Mouse (Mus musculus) right cerebral cortex, postnatal 36 days (tissue): ENCODE data around the gene Sstr2.

Experiments
- DNase-seq, 2 experiments: peaks; one replicate each; pipeline ENCODE4 v3.0.0; 2022; ENCODE audit warnings: low spot score in 2 of 2, mixed read lengths in 1 of 2

Sstr2 gene

DNA sequence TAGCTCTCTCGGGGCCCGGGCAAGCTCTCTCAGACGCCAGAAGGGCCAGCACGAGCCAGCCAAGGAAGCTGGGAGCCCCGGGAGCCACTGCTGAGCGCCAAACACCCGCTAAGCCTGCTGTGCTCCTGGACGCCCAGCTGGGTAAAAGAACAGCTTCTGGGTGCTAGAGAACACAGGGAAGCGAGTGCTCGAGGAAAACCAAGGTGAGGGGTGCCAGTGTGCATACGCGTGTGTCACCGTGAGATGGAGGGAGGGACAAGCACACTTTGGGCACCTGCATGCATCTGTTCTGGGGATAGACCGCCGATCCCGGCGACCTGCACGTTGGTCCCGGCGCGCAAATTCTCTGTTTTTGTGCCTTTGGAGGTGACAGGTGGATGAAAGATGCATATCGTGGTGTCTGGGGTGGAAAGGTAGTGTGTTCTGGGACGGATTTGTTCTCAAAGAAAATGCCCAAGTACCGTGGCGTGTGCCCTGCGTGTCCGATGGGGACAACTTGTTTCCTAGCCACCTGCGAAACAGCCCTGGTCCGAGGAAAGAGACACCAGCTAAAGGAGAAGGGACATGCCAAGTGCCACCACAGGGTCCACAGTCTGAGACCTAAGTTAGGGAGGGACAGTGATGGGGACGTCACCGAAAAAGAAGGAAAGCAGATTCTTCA is 408 bp downstream of the Sstr2 start:
- no peak for DNase-seq

- no peak for DNase-seq
Measured at GRCm38 (mm10) chr11:113621001-113621400, 1.9 kb downstream of the Sstr2 start.

GRCm38 (mm10) chr11:113622028-113622427 is 2.9 kb downstream of the Sstr2 start:
- no peak for DNase-seq

GRCm38 (mm10) chr11:113625437-113625836 is 6.3 kb downstream of the Sstr2 start:
- no peak for DNase-seq

- DNase-seq = no peak
Measured at GRCm38 (mm10) chr11:113627785-113628184, 8.6 kb downstream of the Sstr2 start.

- no peak for DNase-seq
Measured at GRCm38 (mm10) chr11:113630642-113631041, 11.5 kb downstream of the Sstr2 start.

GRCm38 (mm10) chr11:113631302-113631701 is 12.2 kb downstream of the Sstr2 start:
- no peak for DNase-seq

DNA sequence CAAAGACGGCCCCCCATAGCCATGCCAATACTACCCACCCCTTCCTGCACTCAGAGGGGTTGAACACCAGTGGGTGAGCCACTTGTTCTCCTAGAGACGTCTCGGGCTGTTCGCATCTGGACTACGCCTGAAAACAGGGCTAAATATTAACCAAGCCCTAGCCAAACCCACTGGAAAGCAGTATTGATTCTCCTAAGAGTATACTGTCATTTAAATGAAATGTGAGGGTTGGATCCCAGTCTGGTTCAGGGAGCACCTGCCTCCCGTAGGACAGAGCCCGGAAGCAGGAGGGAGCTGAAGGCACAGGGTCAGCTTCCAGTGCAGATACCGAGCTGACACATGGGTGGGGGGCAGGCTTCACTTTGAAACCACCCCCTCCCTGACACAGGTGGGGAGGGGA is 12.7 kb downstream of the Sstr2 start:
- no peak for DNase-seq

- no peak for DNase-seq
Measured at GRCm38 (mm10) chr11:113632303-113632702, 13.2 kb downstream of the Sstr2 start.

- no peak for DNase-seq
Measured at GRCm38 (mm10) chr11:113633398-113633797, 14.3 kb downstream of the Sstr2 start.

DNA sequence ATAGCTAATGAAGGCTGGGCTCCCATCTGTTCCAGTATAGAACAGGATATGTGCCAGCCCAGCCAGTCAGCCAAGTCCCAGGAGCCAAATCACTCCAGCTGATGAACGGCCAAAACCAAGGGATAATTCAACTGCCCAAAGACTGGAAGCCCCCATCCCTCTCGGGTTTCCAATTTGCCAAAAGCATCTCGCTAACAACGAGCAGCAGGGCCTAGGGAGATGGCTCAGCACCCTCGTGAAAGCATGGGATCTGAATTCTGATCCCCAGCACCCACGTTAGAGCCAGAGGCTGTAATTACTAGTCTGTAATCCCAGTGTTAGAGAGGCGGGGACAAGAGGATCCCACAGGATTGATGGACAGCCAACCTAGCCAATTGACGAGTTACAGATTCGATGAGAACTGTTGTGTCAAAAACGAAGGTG is 15.6 kb downstream of the Sstr2 start:
- DNase-seq = no peak

GRCm38 (mm10) chr11:113638680-113639079 is 19.5 kb downstream of the Sstr2 start:
- DNase-seq = no peak

DNA sequence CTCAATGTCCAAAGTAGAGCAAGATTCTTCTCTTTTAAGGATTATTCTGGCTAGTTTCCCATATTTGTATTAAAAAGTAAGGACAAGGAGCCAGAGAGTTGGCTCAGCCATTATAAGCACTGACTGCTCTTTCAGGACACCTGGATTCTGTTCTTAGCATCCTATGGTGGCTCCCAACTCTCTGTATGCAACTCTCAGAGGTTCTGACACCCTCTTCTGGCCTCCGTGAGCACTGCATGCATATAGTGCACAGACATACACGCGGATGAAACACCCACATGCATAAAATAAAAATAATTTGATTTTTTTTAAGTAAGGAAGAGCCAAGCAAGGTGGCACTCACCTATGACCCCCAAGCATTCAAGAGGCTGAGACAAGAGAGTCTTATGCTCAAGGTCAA is 26.0 kb downstream of the Sstr2 start:
- DNase-seq = no peak

DNA sequence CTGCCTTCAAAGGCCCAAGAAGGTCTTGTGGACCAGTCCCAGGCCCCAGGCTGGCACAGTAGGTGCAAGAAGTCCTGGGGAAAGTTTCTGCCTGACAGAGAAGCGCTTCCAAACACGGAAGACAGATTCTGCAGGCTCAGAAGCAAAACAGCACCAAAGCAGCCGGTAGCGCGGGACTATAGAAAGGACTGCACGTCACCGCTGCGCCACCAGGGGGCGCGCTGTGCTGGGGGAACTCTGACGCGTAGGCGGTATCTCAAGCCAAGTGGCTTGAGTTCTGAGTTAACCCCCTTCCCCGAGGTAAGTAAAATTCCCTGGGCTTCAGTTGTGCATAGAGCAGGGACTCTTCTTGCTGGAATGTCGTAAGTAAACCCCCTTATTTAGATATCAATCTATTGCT is 29.0 kb downstream of the Sstr2 start:
- DNase-seq = peak; percentile 55 to 63

DNA sequence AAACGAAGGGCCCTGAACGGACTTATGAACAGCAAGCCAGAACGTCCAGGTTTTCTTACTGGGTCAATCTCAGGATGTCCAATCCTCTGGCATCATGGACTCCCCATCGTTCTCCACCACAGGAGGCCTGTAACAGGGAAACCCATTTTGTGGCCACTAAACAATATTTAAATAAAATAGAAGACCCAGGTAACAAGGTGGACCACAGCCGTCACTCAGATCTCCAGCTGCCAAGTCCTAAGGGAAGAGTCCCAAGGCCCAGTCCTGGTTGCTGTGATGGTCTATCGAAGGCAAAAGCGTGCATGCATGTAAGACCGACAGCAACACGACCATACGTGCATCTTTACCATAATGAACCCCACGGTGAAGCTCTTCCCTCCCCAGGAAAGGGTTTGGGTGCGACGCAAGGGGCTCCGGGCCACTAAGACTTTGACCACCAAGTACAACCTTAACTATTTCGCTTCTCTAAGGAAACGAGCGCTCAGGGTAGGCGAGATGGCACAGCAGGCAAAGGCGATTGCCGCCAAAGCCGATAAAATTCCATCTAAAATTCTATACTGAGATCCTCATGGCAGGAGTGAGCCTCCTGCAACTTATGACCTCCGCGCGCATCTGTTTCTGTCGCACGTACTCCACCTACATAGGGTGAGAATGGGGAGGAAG is 29.7 kb downstream of the Sstr2 start, which contains the start of gene Cog1:
TSS of gene Cog1 (plus strand) at position 480 of the 663 bp plus-strand sequence.
- DNase-seq = no peak

GRCm38 (mm10) chr11:113649353-113650210 is 30.4 kb downstream of the Sstr2 start, which contains the start of gene Slc39a11:
TSS of gene Slc39a11 (minus strand) at chr11:113650079.
- DNase-seq = peak in 1 of 2 experiments; percentile 39

GRCm38 (mm10) chr11:113651206-113651906 is 32.2 kb downstream of the Sstr2 start:
- no peak for DNase-seq

DNA sequence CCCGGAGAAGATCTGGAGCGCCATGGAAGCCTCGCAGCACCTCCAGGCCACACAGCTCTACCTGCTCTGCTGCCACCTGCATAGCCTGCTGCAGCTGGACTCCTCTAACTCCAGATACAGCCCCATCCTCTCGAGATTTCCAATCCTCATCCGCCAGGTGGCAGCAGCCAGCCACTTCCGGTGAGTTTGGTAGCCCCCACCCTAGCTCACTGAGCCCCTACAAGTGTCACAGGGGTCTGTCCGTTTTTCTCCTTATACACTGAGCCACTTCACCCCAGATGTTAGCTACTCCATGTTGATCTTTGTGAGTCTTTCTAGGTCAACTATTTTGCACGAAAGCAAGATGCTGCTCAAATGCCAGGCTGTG is 32.7 kb downstream of the Sstr2 start:
- DNase-seq = no peak

DNA sequence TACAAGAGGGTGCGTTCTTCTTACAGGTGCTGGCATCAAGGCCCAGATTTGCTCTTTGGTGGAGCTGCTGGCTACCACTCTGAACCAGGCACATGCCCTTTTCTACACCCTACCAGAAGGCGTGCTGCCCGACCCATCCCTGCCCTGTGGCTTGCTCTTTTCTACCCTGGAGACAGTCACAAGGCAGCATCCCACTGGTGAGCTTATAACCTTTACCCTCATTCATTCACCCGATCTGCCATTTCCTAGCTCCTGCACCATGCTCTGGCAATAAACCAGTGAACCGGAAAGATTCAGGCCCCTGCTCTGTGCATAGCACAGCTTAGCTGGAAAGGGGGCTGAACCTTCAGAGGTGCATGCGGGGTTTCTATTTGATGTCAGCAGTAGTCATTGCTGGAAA is 33.4 kb downstream of the Sstr2 start:
- DNase-seq = no peak

DNA sequence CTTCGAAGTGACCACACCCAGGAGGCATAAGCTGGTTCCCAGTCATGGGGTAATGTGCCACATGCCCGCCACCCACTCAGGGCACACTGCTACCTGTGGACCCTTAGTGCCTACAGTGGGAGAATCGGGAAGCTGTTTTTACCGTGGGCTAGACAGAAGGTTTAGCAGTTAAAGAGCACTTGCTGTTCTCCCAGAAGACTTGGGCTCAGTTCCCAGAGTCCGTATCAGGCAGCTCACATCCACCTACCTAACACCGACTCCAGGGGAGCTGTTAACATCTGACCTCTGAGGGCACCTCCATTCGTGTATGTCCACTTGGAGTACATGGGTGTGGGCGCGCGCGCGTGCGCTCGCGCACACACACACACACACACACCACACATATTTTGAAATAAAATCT is 35.0 kb downstream of the Sstr2 start:
- DNase-seq = no peak

DNA sequence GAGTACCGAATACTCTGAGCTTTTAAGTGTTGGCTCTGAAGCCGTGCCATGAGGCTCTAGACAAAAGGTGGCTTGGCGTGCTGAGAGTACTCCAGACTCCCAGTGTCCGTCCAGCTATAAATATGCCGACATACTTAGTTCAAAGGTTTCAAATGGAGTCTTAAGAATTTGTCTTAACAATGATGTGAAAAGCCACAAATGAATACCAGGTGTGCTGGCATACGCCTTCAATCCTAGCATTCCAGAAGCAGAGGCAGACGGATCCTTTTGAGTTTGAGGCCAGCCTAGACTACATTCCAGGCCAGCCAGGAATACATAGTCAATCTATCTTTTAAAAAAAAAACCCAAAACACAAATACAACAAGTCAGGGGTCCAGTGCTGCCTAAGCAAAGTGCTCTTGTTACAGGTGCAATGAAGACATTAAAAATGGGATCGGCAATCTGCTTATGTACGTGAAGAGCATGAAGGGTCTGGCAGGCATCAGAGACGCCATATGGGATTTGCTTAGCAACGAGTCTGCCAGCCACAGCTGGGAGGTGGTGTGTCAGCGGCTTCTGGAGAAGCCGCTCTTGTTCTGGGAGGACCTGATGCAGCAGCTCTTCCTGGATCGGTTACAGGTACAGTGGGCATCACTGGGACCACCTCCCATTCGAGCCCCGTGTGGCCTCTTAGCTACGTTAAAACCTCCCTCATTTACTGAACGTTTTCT is 35.6 kb downstream of the Sstr2 start:
- DNase-seq = no peak
